Mouse (Mus musculus) lung, embryonic 15.5 days (tissue): ENCODE data around the gene Shank2. TPM values are rescaled to one million over a fixed set of nuclear protein-coding genes. Genes with fewer than 3 reads are reported as not detected.

Experiments used
- ATAC-seq: fragments of 200-750 bp; cut with Nextera tagmentation; 2 replicates; pipeline ENCODE4 v1.8.0; 2017; ENCODE audit warnings: moderate number of reproducible peaks, borderline replicate concordance; ENCODE audit not compliant: low FRiP score, low TSS enrichment; ENCODE audit errors: extremely low read depth
- H3K27ac ChIP-seq: fragments of 300-500 bp; sonication (generic); 2 replicates; pipeline ENCODE4 v1.5.1; 2015; ENCODE audit warnings: moderate library complexity, mild to moderate bottlenecking, inconsistent platforms
- H3K27me3 ChIP-seq: fragments of 300-500 bp; sonication (generic); 2 replicates; pipeline ENCODE4 v1.6.1; 2015; ENCODE audit warnings: inconsistent platforms
- H3K36me3 ChIP-seq: fragments of 300-500 bp; sonication (generic); 2 replicates; pipeline ENCODE4 v1.6.1; 2015; ENCODE audit warnings: inconsistent platforms
- H3K4me1 ChIP-seq: fragments of 300-500 bp; sonication (generic); 2 replicates; pipeline ENCODE4 v1.6.1; 2015; ENCODE audit warnings: inconsistent platforms
- H3K4me2 ChIP-seq: fragments of 300-500 bp; sonication (generic); 2 replicates; pipeline ENCODE4 v1.6.1; 2015; ENCODE audit warnings: inconsistent platforms, mild to moderate bottlenecking, moderate library complexity
- H3K4me3 ChIP-seq: fragments of 300-500 bp; sonication (generic); 2 replicates; pipeline ENCODE4 v1.5.1; 2015; ENCODE audit warnings: mild to moderate bottlenecking, inconsistent platforms
- H3K9ac ChIP-seq: fragments of 300-500 bp; sonication (generic); 2 replicates; pipeline ENCODE4 v1.6.1; 2015; ENCODE audit warnings: inconsistent platforms
- H3K9me3 ChIP-seq: fragments of 300-500 bp; sonication (generic); 2 replicates; pipeline ENCODE4 v1.6.1; 2016; ENCODE audit warnings: inconsistent platforms
- WGBS: fragments of 180-500 bp; shearing (Covaris S2); methylation state at CpG from one replicate; pipeline ENCODE4 v1.1.7; 2015; 5-methylcytosine and 5-hydroxymethylcytosine counted together
- polyA plus RNA-seq: library from polyadenylated mRNA; unstranded; fragments of >200 nt; fragmentation: Nextera tagmentation; extraction: Ambion mirVana; gene quantifications from 2 replicates; pipeline ENCODE4 v1.2.1, GENCODE M21; 2015

Gene Shank2
- 1.4 and 1.8 TPM in 2 replicates for polyA plus RNA-seq

DNA sequence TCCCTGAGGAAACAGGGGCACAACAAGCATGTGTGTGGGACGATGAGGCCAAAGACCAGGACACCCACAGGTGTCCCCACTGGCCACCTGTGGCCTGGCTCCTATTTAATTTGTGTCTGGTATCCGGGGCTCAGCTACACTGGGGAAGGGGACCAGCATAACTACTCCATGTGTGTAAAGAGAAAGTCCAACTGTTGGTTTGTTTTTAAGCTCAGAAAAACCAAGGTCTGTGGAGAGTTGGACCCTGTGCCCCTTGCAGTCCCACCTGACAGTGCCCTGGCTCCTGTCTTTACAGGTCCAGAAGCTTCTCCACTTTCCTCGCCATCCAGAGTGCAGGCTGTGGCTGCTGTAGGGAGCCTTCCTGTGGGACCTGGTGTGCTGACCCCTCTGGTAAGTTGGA lies at the start of gene Shank2:
TSS of gene Shank2 (plus strand) at position 301 of the 400 bp plus-strand sequence.
- Histone ChIP-seq H3K27ac (no peak within 1 kb of the TSS), H3K9me3 (no peaks in the 10 kb centered on the region), H3K4me2 (no peak within 1 kb of the TSS), H3K27me3 (no peaks in the 10 kb centered on the region), H3K36me3 (no peaks in the 10 kb centered on the region), H3K9ac (no peak within 1 kb of the TSS), H3K4me3 (no peak within 1 kb of the TSS), H3K4me1 (no peaks in the 10 kb centered on the region)
- 75% methylated on average over 3 of the region's 3 CpGs for WGBS
- no peak for ATAC-seq

- no peak for ATAC-seq
- H3K36me3 ChIP-seq, result no peaks in the 10 kb centered on the region
Observed at GRCm38 (mm10) chr7:143952130-143952529, 49.6 kb upstream of the Shank2 start.

DNA sequence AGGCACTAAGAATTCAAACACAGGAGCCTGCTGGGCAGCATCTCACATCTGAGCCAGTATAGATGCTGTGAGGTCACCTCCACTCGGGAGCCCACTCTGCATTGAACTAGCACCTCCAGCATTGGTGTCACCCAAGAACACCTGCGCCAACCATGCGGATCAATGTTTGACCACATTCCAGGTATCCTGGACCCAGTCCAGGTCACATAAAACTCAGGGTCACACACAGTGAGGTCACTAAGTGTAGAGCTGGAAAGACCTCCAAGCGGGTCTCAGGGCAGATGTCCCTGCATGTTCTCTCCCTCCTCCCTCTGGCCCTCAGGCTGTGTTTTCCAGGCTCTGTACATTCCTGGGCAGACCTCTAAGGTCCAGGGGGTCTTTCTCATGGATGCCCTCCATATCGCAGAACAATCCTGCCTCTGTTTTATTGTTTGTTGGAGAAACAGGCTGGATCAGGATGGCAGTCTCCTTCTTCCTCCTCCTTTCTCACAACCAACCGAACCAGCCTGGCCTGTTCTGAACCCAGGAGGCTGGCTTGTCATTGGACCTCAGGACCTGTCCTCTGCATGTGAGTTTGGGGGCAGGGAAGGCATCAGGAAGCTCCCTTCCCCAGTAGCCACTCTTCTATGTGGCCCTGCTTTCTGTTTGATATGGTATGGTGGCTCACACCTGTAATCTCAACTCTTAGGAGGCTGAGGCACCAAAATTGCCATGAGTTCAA lies 45.0 kb upstream of the Shank2 start:
- no peaks in the 10 kb centered on the region for H3K9me3 ChIP-seq
- H3K4me2 ChIP-seq, result no peak overlapping the region
- H3K27me3 ChIP-seq, result no peaks in the 10 kb centered on the region
- H3K9ac ChIP-seq, result no peak overlapping the region
- H3K27ac ChIP-seq, result no peak overlapping the region
- WGBS, result 63% methylated on average over 6 of the region's 6 CpGs
- no peak for ATAC-seq
- H3K36me3 ChIP-seq, result no peaks in the 10 kb centered on the region
- no peak overlapping the region for H3K4me3 ChIP-seq
- peaks cover 10% of the 10 kb centered on the region; the same call in 1 of the 2 replicates for H3K4me1 ChIP-seq

More at GRCm38 (mm10) chr7:143952130-143952529, 49.6 kb upstream of the Shank2 start:
- Histone ChIP-seq H3K27me3 (no peaks in the 10 kb centered on the region), H3K4me3 (no peak overlapping the region), H3K9me3 (no peaks in the 10 kb centered on the region), H3K4me1 (peaks cover 5% of the 10 kb centered on the region; the same call in 1 of the 2 replicates), H3K27ac (no peak overlapping the region), H3K9ac (no peak overlapping the region), H3K4me2 (no peak overlapping the region)
- WGBS, result 64% methylated on average over 3 of the region's 3 CpGs

DNA sequence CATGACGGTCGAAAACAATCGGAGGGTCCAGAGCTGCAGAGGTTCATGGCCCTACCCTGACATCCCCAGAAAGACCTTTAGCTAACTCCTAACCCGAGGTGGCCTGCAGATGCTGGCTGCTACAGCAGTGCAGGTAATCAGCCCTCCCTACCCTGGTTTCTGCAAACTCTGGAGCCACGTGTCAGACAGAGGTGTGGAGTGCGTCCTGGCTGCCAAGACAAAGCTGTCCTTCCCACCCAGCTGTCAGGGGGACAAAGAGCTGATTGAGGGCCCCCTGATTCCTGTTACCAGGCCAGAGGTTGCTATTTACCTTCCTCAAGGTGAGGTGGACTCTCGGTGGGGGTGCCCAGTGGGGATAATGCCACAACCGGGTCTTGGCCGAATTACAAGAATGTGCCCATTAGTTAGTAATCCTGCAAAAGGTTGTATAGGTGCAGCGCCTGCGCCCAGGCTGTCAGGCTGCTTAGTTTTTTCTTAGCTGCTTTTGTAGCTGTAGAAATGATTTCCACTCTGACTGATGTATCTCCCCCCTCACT lies 43.6 kb upstream of the Shank2 start:
- Histone ChIP-seq H3K4me2 (no peak overlapping the region), H3K9ac (no peak overlapping the region), H3K4me3 (no peak overlapping the region), H3K27me3 (no peaks in the 10 kb centered on the region), H3K9me3 (no peaks in the 10 kb centered on the region), H3K4me1 (peaks cover 10% of the 10 kb centered on the region; the same call in 1 of the 2 replicates), H3K27ac (peak overlapping the region; percentile 7; the same call in 1 of the 2 replicates), H3K36me3 (no peaks in the 10 kb centered on the region)
- no peak for ATAC-seq
- WGBS, result 46% methylated on average over 11 of the region's 11 CpGs

DNA sequence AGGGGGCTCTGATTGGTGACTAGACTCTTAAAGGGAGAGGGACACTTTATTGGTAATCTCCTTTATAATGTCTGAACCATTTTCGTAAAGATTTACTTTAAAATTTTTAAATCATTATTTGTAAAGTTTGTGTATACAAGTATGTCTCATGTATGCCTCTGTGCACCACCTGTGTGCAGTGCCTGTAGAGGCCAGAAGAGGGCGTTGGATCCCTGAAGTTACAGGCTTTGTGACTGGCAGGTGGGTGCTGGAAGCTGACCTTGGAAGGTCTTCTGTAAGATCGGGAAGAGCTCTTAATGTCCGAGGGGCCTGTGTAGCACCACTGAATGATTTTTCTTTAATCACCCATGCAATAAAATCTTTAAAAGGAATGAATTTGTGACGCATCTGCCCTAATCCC lies 37.9 kb upstream of the Shank2 start:
- ATAC-seq, result no peak
- Histone ChIP-seq H3K9me3 (no peaks in the 10 kb centered on the region), H3K4me2 (no peak overlapping the region), H3K27ac (no peak overlapping the region), H3K36me3 (no peaks in the 10 kb centered on the region), H3K4me3 (no peak overlapping the region), H3K9ac (no peak overlapping the region), H3K4me1 (no peaks in the 10 kb centered on the region), H3K27me3 (no peaks in the 10 kb centered on the region)
- 79% methylated on average over 5 of the region's 5 CpGs for WGBS

DNA sequence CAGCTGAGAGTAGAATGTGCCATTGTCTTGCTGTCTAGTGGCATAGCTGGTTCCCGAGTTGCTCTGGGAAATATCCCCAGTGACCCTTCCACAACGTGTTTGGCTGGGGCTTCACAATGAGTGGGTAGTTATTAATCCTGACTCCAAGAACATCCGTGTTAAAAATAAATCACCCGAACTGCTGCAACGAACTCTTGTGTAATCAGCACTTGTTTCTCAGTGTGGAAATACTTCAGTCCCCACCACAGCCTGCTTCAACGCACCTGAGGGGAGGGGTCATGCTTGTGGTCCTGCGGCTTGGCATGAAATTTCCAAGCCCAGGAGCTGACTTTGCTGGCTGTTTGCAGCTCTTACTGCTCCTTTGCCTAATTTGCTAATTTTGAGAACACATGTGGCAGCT lies 35.1 kb upstream of the Shank2 start:
- no peak overlapping the region for H3K9ac ChIP-seq
- H3K4me3 ChIP-seq, result no peak overlapping the region
- 56% methylated on average over 7 of the region's 7 CpGs for WGBS
- no peak overlapping the region for H3K4me2 ChIP-seq
- no peaks in the 10 kb centered on the region for H3K36me3 ChIP-seq
- no peak overlapping the region for H3K27ac ChIP-seq
- H3K4me1 ChIP-seq, result no peaks in the 10 kb centered on the region
- H3K27me3 ChIP-seq, result no peaks in the 10 kb centered on the region
- H3K9me3 ChIP-seq, result no peaks in the 10 kb centered on the region
- no peak for ATAC-seq

GRCm38 (mm10) chr7:143977491-143977830 lies 24.3 kb upstream of the Shank2 start:
- H3K4me3 ChIP-seq, result peak overlapping the region; percentile 52
- H3K36me3 ChIP-seq, result no peaks in the 10 kb centered on the region
- no peaks in the 10 kb centered on the region for H3K9me3 ChIP-seq
- peak overlapping the region; percentile 77 for H3K4me2 ChIP-seq
- peaks cover 70% of the 10 kb centered on the region for H3K27me3 ChIP-seq
- ATAC-seq, result peak; percentile 17; the same call in 1 of the 2 replicates
- peak overlapping the region; percentile 76 for H3K27ac ChIP-seq
- 12% methylated on average over 5 of the region's 5 CpGs for WGBS
- H3K4me1 ChIP-seq, result peaks cover 20% of the 10 kb centered on the region; the same call in 1 of the 2 replicates
- H3K9ac ChIP-seq, result 0 out of 2 replicates have a peak overlapping the region, but pooled peaks have one; percentile 32

- Histone ChIP-seq H3K4me1 (peaks cover 20% of the 10 kb centered on the region; the same call in 1 of the 2 replicates), H3K4me2 (peak overlapping the region; percentile 77), H3K27me3 (peaks cover 70% of the 10 kb centered on the region), H3K9ac (peak overlapping the region; percentile 32), H3K4me3 (peak overlapping the region; percentile 52), H3K27ac (peak overlapping the region; percentile 76), H3K9me3 (no peaks in the 10 kb centered on the region), H3K36me3 (no peaks in the 10 kb centered on the region)
- under 1% methylated on average over 67 of the region's 67 CpGs for WGBS
- ATAC-seq, result peak; percentile 63
Observed at GRCm38 (mm10) chr7:143977831-143978682, 23.7 kb upstream of the Shank2 start.

GRCm38 (mm10) chr7:143978741-143979371 lies 22.9 kb upstream of the Shank2 start:
- H3K4me1 ChIP-seq, result peaks cover 20% of the 10 kb centered on the region; the same call in 1 of the 2 replicates
- under 1% methylated on average over 50 of the region's 50 CpGs for WGBS
- peak overlapping the region; percentile 76 for H3K27ac ChIP-seq
- peaks cover 70% of the 10 kb centered on the region for H3K27me3 ChIP-seq
- peak overlapping the region; percentile 52 for H3K4me3 ChIP-seq
- no peaks in the 10 kb centered on the region for H3K36me3 ChIP-seq
- ATAC-seq, result peak; percentile 52
- H3K9ac ChIP-seq, result peak overlapping the region; percentile 36
- H3K4me2 ChIP-seq, result peak overlapping the region; percentile 77
- H3K9me3 ChIP-seq, result no peaks in the 10 kb centered on the region

DNA sequence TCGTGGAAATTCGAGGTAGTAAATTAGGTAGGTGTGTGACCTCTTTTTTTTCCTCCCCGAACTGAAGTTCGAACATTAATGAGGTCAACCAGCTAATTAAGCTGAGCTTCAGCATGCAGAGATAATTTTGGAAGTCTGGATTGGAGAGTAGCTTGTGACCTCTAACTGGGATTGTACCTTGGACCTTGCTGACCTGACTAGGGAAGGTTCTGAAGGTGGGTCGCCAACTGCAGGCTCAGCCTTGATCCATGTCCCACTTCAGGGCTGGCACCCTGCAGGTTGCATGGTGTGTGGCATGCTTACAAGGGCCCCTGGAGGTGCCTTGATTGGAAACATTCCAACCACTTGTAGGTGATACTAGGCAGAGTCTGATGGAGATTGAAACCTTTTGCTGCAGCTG lies 21.7 kb upstream of the Shank2 start:
- H3K4me1 ChIP-seq, result peaks cover 20% of the 10 kb centered on the region; the same call in 1 of the 2 replicates
- no peak for ATAC-seq
- no peaks in the 10 kb centered on the region for H3K36me3 ChIP-seq
- H3K4me2 ChIP-seq, result peak overlapping the region; percentile 77; the same call in 1 of the 2 replicates
- H3K9ac ChIP-seq, result no peak overlapping the region
- H3K27me3 ChIP-seq, result peaks cover 70% of the 10 kb centered on the region
- 53% methylated on average over 5 of the region's 5 CpGs for WGBS
- H3K4me3 ChIP-seq, result no peak overlapping the region
- H3K27ac ChIP-seq, result no peak overlapping the region
- no peaks in the 10 kb centered on the region for H3K9me3 ChIP-seq

- no peak overlapping the region for H3K27ac ChIP-seq
- no peak overlapping the region for H3K9ac ChIP-seq
- H3K4me3 ChIP-seq, result no peak overlapping the region
- H3K4me2 ChIP-seq, result no peak overlapping the region
- H3K36me3 ChIP-seq, result no peaks in the 10 kb centered on the region
- H3K4me1 ChIP-seq, result no peaks in the 10 kb centered on the region
- peaks cover 8% of the 10 kb centered on the region for H3K27me3 ChIP-seq
- WGBS, result 65% methylated on average over 2 of the region's 2 CpGs
- ATAC-seq, result no peak
- H3K9me3 ChIP-seq, result no peaks in the 10 kb centered on the region
Observed at GRCm38 (mm10) chr7:143986281-143986680, 15.4 kb upstream of the Shank2 start.
